Mouse (Mus musculus) cerebellum, adult (tissue): ENCODE measurements at regions not wholly inside any gene's neighbourhood (a gene's known extent, or its start where the extent isn't known, plus 50 kb on each side); places are given as distances from the start of the nearest gene placed in this dataset.

Experiments
- ATAC-seq: cut with Nextera tagmentation; 2 replicates; pipeline ENCODE4 v1.9.2; 2017; ENCODE audit warnings: mild to moderate bottlenecking, moderate library complexity, mixed read lengths; ENCODE audit not compliant: insufficient number of reproducible peaks, low FRiP score, low TSS enrichment

DNA sequence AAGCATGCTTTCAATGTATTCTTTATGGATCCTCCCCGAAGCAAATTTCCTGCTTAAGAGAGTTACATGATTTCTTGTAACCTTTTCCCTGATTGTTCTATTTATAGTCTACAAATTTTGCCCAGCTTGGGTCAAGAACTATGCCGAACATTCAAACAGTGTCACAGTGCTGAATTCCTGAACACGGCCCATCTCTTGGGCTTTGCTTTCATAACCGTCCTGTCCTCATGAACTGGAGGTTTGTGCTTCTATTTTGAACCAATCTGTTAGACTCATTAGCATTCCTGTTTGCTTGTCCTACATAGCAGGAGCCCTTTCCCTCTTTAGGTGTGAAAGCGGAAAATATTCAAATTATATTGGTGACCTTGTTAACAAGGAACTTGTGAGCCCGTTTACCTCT lies 181.2 kb downstream of the Klf6 start:
- ATAC-seq, result no peak

DNA sequence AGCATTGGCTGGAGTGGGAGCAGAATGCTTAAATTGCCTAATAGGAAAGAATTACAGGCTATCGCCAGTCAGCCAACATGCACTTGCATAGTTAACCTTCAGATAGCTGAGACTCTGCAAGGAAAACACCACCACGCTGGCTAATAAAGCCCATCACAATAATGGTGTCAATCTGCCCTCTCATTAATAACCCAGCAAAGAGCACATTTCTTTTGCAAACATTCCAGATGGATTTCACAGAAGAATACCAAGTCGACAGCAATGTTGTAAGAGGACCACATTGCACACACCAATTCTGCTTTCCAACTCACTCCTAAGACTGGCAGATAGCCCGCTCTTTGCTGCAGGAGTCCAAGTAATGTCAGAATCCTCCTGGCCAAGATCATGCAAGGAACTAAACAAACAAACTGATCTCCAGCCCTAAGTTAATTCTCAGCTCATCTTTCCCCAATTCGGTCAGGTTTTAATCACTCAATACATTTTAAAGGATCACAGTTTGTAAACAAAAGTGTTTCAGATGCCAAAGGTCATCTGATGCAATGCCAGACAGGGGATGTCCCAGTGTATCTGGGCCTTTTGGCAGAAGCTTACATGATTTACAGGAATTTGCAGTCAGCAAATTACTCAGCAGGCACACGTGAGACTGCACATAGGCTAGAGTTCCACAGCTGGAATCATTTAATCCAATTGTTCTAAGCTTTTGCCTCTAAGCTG lies 198.4 kb downstream of the Klf6 start:
- ATAC-seq, result no peak

DNA sequence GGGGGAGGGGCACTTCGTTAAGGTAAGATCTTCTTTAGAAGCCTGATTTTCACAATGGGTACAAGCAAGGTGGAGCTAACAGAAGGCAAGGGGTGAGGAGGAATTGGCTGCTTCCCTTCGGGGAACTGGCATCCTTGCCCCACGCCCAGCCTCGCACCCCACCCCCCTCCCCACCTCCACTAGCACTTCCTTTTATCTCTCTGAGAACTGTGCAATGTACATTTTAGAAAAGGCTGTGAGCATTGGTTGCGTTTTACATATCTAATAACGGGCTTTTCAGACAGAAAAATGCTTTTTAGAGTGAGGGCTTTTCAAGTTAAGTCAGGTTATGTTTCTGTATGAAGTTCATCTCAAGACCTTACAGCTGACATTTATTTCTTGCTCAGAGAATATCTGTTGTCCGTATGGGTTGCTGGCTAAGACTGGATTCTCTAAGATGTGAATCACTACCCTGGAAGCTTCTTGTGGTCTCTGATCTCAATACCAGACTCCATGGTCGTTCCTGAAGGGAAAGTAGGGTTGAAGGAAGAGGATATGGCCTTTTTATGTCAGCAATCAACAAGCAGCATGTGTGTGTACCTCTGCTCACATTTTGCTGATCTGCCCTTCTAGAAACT lies 199.1 kb downstream of the Klf6 start:
- ATAC-seq, result no peak

DNA sequence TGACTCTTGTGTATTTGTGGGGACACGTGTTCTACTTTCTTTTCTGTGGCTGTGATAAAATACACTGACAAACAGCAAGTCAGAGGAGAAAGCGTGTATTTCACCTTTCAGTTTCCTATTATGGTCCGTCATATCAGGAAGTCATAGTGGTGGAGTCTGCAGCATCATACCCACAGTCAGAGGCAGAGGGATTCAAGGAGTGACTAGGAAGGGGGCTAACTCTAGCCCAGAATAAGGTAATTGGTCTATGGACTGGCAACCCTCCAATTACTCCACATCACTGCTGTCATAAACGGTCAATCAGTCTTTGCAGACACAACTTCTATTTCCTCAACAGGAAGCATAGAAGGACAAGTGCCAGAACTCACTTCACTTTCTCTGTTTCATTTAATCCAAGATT lies 201.0 kb downstream of the Klf6 start:
- no peak for ATAC-seq

DNA sequence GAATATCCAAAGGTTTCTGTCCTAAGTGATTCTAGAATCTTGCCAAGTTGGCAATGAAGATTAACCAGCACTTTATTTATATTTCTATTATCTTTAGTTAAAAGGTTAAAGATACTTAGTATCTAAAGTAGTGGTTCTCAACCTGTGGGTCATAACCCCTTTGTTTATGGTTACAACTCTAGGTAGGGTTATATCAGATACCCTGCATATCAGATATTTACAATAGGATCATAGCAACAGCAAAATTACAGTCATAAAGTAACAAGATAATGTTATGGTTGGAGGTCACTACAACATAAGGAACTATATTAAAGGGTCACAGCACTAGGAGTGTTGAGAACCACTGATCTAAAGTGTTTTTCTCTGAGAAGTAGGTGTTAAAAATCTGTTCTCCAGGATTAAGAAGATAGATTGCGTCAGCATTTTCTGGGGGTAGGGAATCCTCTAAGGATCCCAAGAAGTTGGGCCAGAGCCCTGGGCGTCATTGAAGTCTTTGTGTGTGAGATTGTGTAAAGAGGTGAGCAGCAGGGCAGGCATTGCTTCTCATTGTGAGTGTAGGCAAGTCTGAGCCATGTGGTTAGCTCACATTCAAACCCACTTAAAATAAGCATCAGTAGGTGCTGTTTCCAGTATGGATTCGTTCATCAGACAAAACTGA lies 201.6 kb downstream of the Klf6 start:
- ATAC-seq, result no peak

DNA sequence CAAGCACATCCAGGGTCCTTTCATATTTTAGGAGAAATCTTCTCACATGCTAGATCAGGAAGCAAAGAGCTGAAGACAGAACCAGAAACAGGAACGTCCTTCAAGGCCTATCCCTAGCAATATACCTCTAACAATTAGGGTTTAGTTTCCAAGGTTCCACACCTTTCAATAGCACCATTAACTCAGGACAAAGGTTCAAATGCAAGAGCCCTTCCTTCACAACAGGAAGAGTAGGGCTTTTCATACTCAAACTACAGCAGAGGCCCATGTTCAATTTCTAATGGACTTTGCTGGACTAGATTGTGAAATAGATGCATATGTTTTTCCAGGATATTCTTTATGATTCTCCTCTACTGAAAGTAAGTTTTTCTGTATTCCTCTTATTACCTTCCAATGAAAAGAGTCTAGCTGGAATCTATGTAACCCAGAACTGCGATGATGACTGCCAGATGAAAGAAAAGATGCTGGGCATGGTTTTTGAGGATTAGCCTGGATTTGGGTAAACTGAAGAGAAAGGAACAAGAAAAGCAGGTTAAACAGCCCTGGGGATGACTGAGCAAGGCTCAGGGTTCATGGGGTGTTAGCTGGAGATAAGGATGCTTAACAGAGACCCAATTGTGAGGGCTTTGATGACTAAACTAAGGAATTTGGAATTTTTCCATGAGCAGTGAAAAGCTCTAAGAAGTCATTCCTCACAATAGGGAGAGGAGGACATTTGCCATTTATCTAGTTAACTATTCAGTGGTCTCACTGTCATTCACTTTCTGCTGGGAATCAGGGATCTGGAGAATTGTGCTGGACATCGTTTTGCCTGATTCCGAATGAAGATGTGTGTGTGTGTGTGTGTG lies 215.9 kb downstream of the Klf6 start:
- ATAC-seq, result no peak

DNA sequence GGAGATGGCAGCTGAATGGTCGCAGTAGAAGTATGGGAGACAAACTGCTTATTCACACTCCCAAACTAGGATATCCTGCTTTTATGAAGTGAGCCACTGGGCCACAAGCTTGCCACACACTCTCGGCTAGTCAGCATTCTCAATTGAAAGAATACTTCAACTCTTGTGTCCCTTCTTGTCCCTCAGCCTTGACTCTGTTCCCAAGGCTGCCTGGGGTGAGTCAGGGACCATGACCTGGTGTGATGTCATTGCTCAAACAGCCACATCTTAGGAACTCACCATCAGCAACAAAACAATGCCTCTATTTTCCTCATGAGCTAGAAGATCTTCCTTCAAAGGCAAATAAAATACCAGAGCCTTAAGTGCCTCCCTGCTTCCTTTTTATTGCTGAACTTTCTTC lies 224.6 kb downstream of the Klf6 start:
- no peak for ATAC-seq

DNA sequence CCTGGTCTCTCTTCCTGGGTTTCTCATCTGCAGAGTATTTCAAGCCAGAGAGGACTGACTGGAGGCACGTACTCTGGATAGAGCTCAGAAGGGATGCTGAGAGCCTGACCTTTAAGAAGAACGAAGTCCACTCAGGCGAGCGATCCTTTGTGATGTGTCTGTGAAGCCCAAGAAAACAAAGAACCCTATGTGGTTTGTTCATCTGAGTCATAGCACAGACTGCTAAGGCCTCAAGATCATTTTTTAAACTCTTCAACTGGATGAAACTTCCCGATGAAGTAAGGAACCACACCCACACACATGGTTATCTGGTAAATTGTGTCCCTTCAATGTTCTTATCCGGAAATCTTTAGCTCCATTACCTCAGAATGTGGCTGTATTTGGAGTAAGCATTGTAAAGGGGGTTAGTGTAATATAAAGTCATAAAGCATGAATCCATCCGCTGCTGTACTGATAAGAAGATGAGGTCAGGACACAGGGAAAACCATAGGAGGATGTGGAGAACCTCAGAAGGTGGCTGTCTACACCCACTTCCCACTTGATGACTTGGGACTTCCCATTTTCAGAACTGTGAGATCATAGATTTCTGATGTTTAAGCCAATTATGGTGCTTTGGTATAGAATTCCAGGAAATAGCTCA lies 247.9 kb downstream of the Klf6 start:
- ATAC-seq, result no peak

DNA sequence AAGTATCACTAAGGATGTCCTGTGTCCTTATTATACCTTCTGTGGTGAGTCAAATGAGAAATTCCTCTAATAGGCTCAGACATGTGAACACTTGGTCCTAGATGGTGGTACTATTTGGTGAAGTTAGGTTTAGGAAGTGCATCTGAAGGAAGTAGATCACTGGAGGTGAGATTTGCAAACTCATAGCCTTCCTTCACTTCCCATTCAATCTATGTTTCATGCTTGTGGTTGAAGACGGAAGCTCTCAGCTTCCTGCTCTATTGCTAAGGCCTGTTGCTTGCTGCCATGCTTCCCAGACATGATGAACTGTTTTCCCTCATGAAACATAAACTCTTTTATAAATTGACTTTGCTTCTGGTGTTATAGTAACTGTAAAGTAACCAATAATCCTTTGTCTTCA lies 258.4 kb downstream of the Klf6 start:
- ATAC-seq, result no peak

DNA sequence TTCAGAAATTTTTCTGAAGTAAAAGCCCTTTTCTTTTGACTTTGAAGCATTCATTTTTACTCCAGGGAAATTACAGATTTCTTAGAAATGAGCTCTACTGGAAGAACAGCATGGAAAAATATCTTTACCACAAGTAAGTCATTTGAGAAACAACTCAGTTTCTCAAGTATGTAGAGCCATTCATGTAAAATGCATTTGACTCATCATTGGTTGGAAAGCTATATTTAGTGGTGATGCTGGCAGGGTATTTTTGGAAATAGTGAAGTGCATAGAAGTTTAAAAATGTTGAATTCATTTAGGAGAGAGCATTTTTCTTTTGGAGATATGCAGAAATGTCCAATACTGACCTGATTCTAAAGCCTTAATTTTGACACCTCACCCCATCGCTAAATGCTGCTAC lies 266.0 kb downstream of the Klf6 start:
- ATAC-seq, result no peak

DNA sequence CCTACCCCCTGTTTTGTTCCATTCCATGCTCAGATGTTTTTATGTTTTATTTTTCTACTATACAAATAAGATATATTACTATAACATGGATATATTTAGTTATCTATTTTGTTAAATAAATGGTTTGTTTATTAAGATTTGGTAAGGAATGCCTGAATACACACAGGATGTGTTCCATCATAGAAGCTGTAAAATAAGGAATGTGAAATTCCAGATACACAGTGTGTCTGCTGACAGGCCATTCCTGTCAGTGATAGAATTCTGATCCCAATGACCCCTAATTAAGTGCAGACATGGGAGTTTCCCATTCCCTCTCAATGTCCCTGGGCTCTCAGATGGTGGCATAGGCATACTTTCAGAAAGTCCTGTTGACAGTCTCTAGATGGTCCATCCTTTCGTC lies 267.6 kb downstream of the Klf6 start:
- ATAC-seq, result no peak

DNA sequence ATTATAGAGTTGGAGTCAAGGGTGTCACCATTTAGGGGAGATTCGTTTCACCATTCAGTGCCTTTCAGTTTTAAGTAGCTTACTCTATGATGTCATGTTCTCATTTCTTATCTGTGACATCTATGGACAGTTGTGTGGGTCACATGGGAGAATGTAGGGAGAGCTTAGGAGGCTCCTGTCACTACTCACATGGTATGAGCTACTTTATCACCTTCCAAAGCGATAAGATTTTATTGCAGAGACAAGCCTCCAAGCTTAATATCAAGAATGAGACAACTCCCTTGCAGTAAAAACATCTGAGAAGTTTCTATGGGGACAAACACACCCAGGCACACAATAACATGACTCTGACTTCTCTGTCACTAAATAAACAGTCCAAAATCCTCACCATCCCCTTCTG lies 270.1 kb downstream of the Klf6 start:
- ATAC-seq, result no peak

DNA sequence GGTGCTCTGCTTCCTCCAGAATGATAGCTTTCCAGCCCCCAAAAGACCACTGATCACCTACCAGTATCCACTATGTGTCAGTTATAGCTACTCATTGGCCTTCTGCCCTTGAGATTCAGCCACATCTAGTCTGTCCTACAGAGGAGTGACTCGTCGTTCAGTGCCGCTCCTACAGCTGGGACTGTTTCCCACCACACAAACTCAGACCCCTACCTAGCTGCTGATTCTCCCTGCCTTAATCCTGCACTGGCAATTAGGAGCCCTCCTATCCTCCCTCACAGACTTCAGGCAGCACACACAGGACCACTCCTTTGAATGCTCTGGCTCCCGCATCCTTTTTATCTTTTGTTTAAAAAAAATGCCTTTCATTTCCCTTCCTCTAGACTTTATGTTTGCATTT lies 275.9 kb downstream of the Klf6 start:
- ATAC-seq, result no peak

DNA sequence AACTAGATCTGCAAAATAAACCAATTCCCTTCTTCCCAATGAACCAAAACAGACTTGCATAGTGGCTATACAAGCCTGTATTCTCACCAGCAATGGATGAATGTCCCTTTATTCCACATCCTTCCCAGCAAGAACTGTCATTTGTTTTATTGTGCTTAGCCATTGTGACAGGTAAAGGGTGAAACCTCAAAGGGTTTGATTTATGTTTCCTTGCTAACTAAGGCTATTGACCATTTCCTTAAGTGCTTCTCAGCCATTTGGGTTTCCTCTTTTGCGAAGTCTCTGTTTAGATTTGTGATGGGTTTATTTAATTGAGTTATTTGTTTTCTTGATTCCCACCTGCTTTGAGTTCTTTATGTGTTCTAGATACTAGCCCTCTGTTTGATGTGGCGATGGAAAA lies 281.5 kb downstream of the Klf6 start:
- no peak for ATAC-seq

DNA sequence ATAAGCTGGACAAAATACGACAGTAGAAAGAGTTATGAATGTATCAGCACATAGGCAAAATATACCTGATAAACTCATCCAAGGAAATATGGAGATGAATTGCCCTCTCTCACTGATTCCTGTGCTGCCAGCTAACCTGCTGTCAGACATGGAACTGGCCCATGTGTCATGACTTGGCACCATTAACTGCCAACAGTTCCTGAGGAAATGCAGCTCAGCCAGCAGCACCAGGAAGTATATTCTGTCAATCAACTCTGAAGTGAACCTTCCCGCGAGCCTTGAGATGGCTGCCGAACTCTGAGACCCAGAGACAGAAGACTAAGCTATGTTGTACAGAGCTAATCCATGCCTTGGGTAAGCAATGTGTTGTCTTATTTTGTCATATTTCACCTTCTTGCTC lies 292.4 kb downstream of the Klf6 start:
- no peak for ATAC-seq

DNA sequence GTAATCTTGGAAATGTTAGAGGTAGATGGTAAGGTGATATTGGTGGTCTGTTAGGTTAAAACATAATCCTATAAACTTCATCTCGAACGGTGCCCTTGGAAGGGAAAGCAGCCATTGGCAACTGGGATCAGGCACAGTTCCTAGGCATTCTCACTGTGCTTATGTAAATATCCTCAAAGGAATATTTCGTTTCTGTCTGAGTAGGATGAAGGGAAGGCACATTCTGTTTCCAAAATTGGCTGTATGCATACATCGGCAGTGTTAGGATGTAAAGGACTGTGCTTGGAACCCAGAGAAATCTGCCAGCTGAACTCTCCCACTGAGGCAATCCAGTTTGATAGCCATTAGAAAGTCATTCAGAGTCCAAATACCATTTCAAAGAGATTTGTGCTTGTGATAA lies 294.9 kb downstream of the Klf6 start:
- ATAC-seq, result no peak

DNA sequence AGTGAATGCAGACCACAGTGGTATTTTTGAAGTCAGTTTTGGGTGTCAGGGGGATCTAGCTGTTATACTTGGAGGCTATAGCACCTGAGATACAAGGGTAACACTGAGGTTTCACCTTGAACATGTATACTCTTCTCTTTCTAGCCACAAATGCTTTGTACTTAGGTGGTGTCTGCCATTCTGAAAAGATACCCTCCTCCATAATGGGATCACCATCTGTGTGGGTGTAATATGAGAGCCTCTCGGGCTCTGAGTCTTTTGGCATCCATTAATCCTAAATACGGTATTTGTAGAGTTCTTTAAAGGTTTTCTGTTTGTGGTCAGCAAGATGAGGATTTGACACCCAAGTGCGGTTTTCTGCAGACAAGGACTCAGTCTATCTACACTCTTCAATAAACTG lies 295.7 kb downstream of the Klf6 start:
- no peak for ATAC-seq

DNA sequence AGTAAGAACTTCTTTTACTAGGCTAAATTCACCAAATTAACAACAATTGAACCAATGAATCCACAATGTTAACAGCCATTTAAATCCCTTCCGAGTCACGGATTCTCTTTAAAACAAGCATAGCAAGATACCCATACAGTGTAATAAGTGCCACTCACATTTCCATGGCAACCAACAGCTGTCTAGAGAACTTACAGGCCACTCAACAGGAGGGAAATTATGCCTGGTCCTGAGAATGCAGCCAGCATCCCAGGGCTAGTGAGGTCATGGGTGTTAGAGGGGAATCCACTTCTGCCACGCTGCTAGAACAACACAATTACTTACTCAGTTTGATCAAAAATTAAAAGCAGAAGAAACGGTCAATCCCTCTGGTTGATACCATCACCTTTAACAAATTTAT lies 296.7 kb downstream of the Klf6 start:
- no peak for ATAC-seq

DNA sequence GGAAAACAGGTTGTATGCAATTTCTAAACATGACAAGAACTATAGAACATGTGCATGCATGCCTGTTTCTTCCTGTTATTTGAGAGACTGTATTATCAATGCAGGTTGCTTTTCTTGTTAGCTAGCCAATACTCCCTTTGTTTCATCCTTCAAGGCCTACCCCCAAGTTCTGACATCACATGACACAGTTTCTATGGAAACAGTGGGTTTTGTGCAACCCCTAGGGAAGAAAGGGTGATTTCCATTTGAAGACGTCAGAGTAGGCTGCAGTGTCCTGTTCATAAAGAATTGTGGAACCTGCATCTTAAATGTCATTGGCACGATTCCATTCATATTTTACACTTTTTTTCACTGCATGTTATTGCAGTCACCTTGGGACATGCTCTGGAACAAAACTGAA lies 298.1 kb downstream of the Klf6 start:
- ATAC-seq, result no peak

DNA sequence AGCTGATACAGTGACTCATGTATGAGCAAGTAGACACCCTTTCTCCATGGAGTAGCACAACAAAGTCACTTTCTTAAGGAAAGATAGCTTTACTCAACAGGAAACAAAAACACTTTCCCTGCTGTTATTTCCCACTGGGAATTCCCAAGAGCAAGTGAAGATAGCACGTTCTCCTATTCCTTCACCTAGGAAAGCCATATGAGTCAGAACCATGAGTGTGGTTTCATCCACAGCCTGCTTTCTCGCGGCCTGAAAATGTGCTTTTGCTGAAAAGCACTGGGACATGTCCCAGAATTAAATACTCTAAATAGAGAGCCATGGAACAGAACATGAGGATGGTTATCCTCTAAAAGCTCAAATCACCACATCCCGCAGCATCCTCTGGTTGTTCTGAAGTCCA lies 304.6 kb downstream of the Klf6 start:
- no peak for ATAC-seq
